Mouse (Mus musculus): Measurements from ENCODE around the gene Esr1.

- no peak for TF ChIP-seq CTCF (IDR thresholded peaks at IDR 0.05; ENCODE audit: borderline replicate concordance, insufficient read depth, low read length)
- TF ChIP-seq POLR2A (IDR thresholded peaks at IDR 0.05; ENCODE audit: low read depth, low read length): no peak
Observed at GRCm38 (mm10) chr10:4885506-4885905, 274.1 kb downstream of the Esr1 start.

Data from embryonic fibroblast, embryonic 13.5 days (primary cell).